Mouse (Mus musculus): ENCODE data around the gene Ccna1. TPM values are rescaled to one million over a fixed set of nuclear protein-coding genes. Genes with fewer than 3 reads are reported as not detected.

Gene Ccna1
- polyA plus RNA-seq, 1 experiment from 2014 or later = not detected

- Histone ChIP-seq H3K9ac (replicated peaks) (no peak overlapping the region), H3K27ac (ENCODE audit: low read depth) (no peak overlapping the region), H3K27me3 (ENCODE audit: insufficient read depth, low read length) (no peaks in the 10 kb centered on the region), H3K4me3 (ENCODE audit: low read depth, low read length) (no peak overlapping the region), H3K4me2 (ENCODE audit: low read depth, low read length) (no peak overlapping the region), H3K9me3 (ENCODE audit: low read length) (no peaks in the 10 kb centered on the region), H3K36me3 (replicated peaks; ENCODE audit: insufficient read depth, low read length) (no peaks in the 10 kb centered on the region), H3K4me1 (ENCODE audit: insufficient read depth) (no peaks in the 10 kb centered on the region)
- WGBS (ENCODE audit: insufficient replicate concordance) = 56% methylated on average over 8 of the region's 8 CpGs
- no peak for ATAC-seq
- DNase-seq = no peak
- no peak for TF ChIP-seq CTCF (IDR thresholded peaks at IDR 0.05; ENCODE audit: low read depth)
- TF ChIP-seq EP300 (IDR thresholded peaks at IDR 0.05; ENCODE audit: low read depth) = no peak
Measured at GRCm38 (mm10) chr3:55095968-55096654, 40.8 kb upstream of the Ccna1 start.

- Histone ChIP-seq H3K4me1 (ENCODE audit: insufficient read depth) (peaks cover 7% of the 10 kb centered on the region; the same call in 1 of the 2 replicates), H3K9ac (replicated peaks) (no peak overlapping the region), H3K4me3 (ENCODE audit: low read depth, low read length) (no peak overlapping the region), H3K36me3 (replicated peaks; ENCODE audit: insufficient read depth, low read length) (no peaks in the 10 kb centered on the region), H3K27ac (ENCODE audit: low read depth) (no peak overlapping the region), H3K4me2 (ENCODE audit: low read depth, low read length) (no peak overlapping the region), H3K9me3 (ENCODE audit: low read length) (no peaks in the 10 kb centered on the region), H3K27me3 (ENCODE audit: insufficient read depth, low read length) (no peaks in the 10 kb centered on the region)
- ATAC-seq (no peak), DNase-seq (no peak)
- TF ChIP-seq CTCF (IDR thresholded peaks at IDR 0.05; ENCODE audit: low read depth) (no peak), EP300 (IDR thresholded peaks at IDR 0.05; ENCODE audit: low read depth) (no peak)
- WGBS (ENCODE audit: insufficient replicate concordance) = 61% methylated on average over 1 of the region's 1 CpGs
Measured at GRCm38 (mm10) chr3:55093161-55093560, 37.9 kb upstream of the Ccna1 start.

- peak; percentile 91 for ATAC-seq
Measured at GRCm38 (mm10) chr3:55089291-55089690, 34.0 kb upstream of the Ccna1 start.

GRCm38 (mm10) chr3:55088843-55089242, 33.5 kb upstream of the Ccna1 start:
- Histone ChIP-seq H3K9ac (replicated peaks) (no peak overlapping the region), H3K27me3 (ENCODE audit: insufficient read depth, low read length) (no peaks in the 10 kb centered on the region), H3K9me3 (ENCODE audit: low read length) (no peaks in the 10 kb centered on the region), H3K4me1 (ENCODE audit: insufficient read depth) (peaks cover 7% of the 10 kb centered on the region; the same call in 1 of the 2 replicates), H3K4me3 (ENCODE audit: low read depth, low read length) (no peak overlapping the region), H3K4me2 (ENCODE audit: low read depth, low read length) (no peak overlapping the region), H3K27ac (ENCODE audit: low read depth) (no peak overlapping the region), H3K36me3 (replicated peaks; ENCODE audit: insufficient read depth, low read length) (no peaks in the 10 kb centered on the region)
- WGBS (ENCODE audit: insufficient replicate concordance) = 55% methylated on average over 3 of the region's 3 CpGs
- DNase-seq (no peak), ATAC-seq (no peak)
- TF ChIP-seq CTCF (IDR thresholded peaks at IDR 0.05; ENCODE audit: low read depth) (no peak), EP300 (IDR thresholded peaks at IDR 0.05; ENCODE audit: low read depth) (no peak)

More at GRCm38 (mm10) chr3:55089291-55089690, 34.0 kb upstream of the Ccna1 start:
- no peak overlapping the region for H3K9ac ChIP-seq (replicated peaks)
- TF ChIP-seq CTCF (IDR thresholded peaks at IDR 0.05; ENCODE audit: low read depth) = no peak
- TF ChIP-seq EP300 (IDR thresholded peaks at IDR 0.05; ENCODE audit: low read depth) = no peak
- peaks cover 7% of the 10 kb centered on the region; the same call in 1 of the 2 replicates for H3K4me1 ChIP-seq (ENCODE audit: insufficient read depth)
- no peak overlapping the region for H3K27ac ChIP-seq (ENCODE audit: low read depth)
- DNase-seq = peak; percentile 27
- 58% methylated on average over 4 of the region's 4 CpGs for WGBS (ENCODE audit: insufficient replicate concordance)
- H3K27me3 ChIP-seq (ENCODE audit: insufficient read depth, low read length) = no peaks in the 10 kb centered on the region
- H3K9me3 ChIP-seq (ENCODE audit: low read length) = no peaks in the 10 kb centered on the region
- no peaks in the 10 kb centered on the region for H3K36me3 ChIP-seq (replicated peaks; ENCODE audit: insufficient read depth, low read length)
- H3K4me3 ChIP-seq (ENCODE audit: low read depth, low read length) = no peak overlapping the region
- H3K4me2 ChIP-seq (ENCODE audit: low read depth, low read length) = no peak overlapping the region

- ATAC-seq = no peak
- no peak overlapping the region for H3K4me3 ChIP-seq (ENCODE audit: low read depth, low read length)
- H3K4me1 ChIP-seq (ENCODE audit: insufficient read depth) = peaks cover 7% of the 10 kb centered on the region; the same call in 1 of the 2 replicates
- no peaks in the 10 kb centered on the region for H3K9me3 ChIP-seq (ENCODE audit: low read length)
- no peak overlapping the region for H3K27ac ChIP-seq (ENCODE audit: low read depth)
- no peak for DNase-seq
- WGBS (ENCODE audit: insufficient replicate concordance) = 49% methylated on average over 4 of the region's 4 CpGs
- H3K4me2 ChIP-seq (ENCODE audit: low read depth, low read length) = no peak overlapping the region
- no peak overlapping the region for H3K9ac ChIP-seq (replicated peaks)
- no peaks in the 10 kb centered on the region for H3K36me3 ChIP-seq (replicated peaks; ENCODE audit: insufficient read depth, low read length)
- H3K27me3 ChIP-seq (ENCODE audit: insufficient read depth, low read length) = no peaks in the 10 kb centered on the region
- no peak for TF ChIP-seq EP300 (IDR thresholded peaks at IDR 0.05; ENCODE audit: low read depth)
- no peak for TF ChIP-seq CTCF (IDR thresholded peaks at IDR 0.05; ENCODE audit: low read depth)
Measured at GRCm38 (mm10) chr3:55088359-55088758, 33.1 kb upstream of the Ccna1 start.

GRCm38 (mm10) chr3:55087360-55087759, 32.1 kb upstream of the Ccna1 start:
- ATAC-seq = no peak
- TF ChIP-seq EP300 (IDR thresholded peaks at IDR 0.05; ENCODE audit: low read depth) (no peak), CTCF (IDR thresholded peaks at IDR 0.05; ENCODE audit: low read depth) (no peak; the same call in 1 of the 2 replicates)
- no peak overlapping the region for H3K27ac ChIP-seq (ENCODE audit: low read depth)
- H3K4me2 ChIP-seq (ENCODE audit: low read depth, low read length) = no peak overlapping the region
- no peak overlapping the region for H3K4me3 ChIP-seq (ENCODE audit: low read depth, low read length)
- H3K36me3 ChIP-seq (replicated peaks; ENCODE audit: insufficient read depth, low read length) = no peaks in the 10 kb centered on the region
- H3K9ac ChIP-seq (replicated peaks) = no peak overlapping the region
- peaks cover 7% of the 10 kb centered on the region; the same call in 1 of the 2 replicates for H3K4me1 ChIP-seq (ENCODE audit: insufficient read depth)
- WGBS (ENCODE audit: insufficient replicate concordance) = 59% methylated on average over 4 of the region's 4 CpGs
- H3K9me3 ChIP-seq (ENCODE audit: low read length) = no peaks in the 10 kb centered on the region
- no peak for DNase-seq
- H3K27me3 ChIP-seq (ENCODE audit: insufficient read depth, low read length) = no peaks in the 10 kb centered on the region
